Mouse (Mus musculus): ENCODE results near the gene Esrrg. TPM values are rescaled to one million over a fixed set of nuclear protein-coding genes. Genes with fewer than 3 reads are reported as not detected.

Gene Esrrg
- total and polyA plus RNA-seq, 3 experiments, result not detected

GRCm38 (mm10) chr1:187964829-187965760, 356.5 kb downstream of the Esrrg start:
- Histone ChIP-seq H3K27ac (ENCODE audit: insufficient read depth, low read depth) (no peak overlapping the region), H3K4me2 (ENCODE audit: insufficient read depth, low read depth, poor library complexity, severe bottlenecking) (no peak overlapping the region), H3K9ac (ENCODE audit: insufficient read depth, low read depth) (no peak overlapping the region), H3K79me2 (replicated peaks; ENCODE audit: control insufficient read depth, extremely low read depth, insufficient read depth, poor library complexity, severe bottlenecking) (no peaks in the 10 kb centered on the region), H3K4me3 (replicated peaks in 1 of 3; ENCODE audit: low read depth in 2 of 3, low read length in 2 of 3, poor library complexity in 1 of 3) (no peak overlapping the region), H3K4me1 (ENCODE audit: control insufficient read depth in 1 of 2, insufficient read depth in 2 of 2) (no peaks in the 10 kb centered on the region), H3K9me3 (replicated peaks; ENCODE audit: low read length) (peaks cover 70% of the 10 kb centered on the region), H3K36me3 (replicated peaks in 1 of 2; ENCODE audit: control insufficient read depth in 1 of 2, insufficient read depth in 1 of 2, low read length in 1 of 2) (no peaks in the 10 kb centered on the region), H3K27me3 (replicated peaks) (no peaks in the 10 kb centered on the region)
- TF ChIP-seq CHD1 (IDR thresholded peaks at IDR 0.05; ENCODE audit: low read depth, low read length), result no peak
- TF ChIP-seq UBTF (IDR thresholded peaks at IDR 0.05; ENCODE audit: low read depth, low read length), result no peak
- no peak for TF ChIP-seq MXI1 (IDR thresholded peaks at IDR 0.05; ENCODE audit: low read depth, low read length)
- no peak for TF ChIP-seq MYC (IDR thresholded peaks at IDR 0.05; ENCODE audit: low read depth, low read length)
- no peak for TF ChIP-seq USF1 (IDR thresholded peaks at IDR 0.05; ENCODE audit: low read depth, low read length)
- no peak for TF ChIP-seq GABPA (IDR thresholded peaks at IDR 0.05; ENCODE audit: insufficient replicate concordance, low read depth, low read length)
- no peak for TF ChIP-seq MEF2A (IDR thresholded peaks at IDR 0.05; ENCODE audit: borderline replicate concordance, low read depth, low read length)
- TF ChIP-seq ELF1 (IDR thresholded peaks at IDR 0.05; ENCODE audit: low read depth, low read length), result no peak
- no peak for TF ChIP-seq ZC3H11A (IDR thresholded peaks at IDR 0.05; ENCODE audit: low read depth, low read length)
- TF ChIP-seq EP300 (IDR thresholded peaks at IDR 0.05; ENCODE audit: low read length), result no peak
- no peak for TF ChIP-seq POLR2AphosphoS2 (IDR thresholded peaks at IDR 0.05; ENCODE audit: low read depth, low read length)
- TF ChIP-seq ZMIZ1 (IDR thresholded peaks at IDR 0.05; ENCODE audit: low read depth, low read length), result no peak
- TF ChIP-seq POLR2A (IDR thresholded peaks at IDR 0.05; ENCODE audit: low read depth, low read length), result no peak
- no peak for TF ChIP-seq CHD2 (IDR thresholded peaks at IDR 0.05; ENCODE audit: low read length)
- TF ChIP-seq RAD21 (IDR thresholded peaks at IDR 0.05; ENCODE audit: low read depth, low read length), result no peak
- TF ChIP-seq E2F4 (IDR thresholded peaks at IDR 0.05; ENCODE audit: insufficient replicate concordance, low read depth, low read length), result no peak
- TF ChIP-seq IRF4 (IDR thresholded peaks at IDR 0.05; ENCODE audit: low read depth, low read length), result no peak
- TF ChIP-seq HCFC1 (IDR thresholded peaks at IDR 0.05; ENCODE audit: low read depth, low read length), result no peak
- no peak for DNase-seq (ENCODE audit: extremely low read depth)
- dilution Hi-C loops (cut with MboI; ENCODE audit: extremely low pct_ligation_motif_present, extremely low pct_unique_long_range_greater_than_20kb, low sequenced_read_pairs) (no loop called here), in situ Hi-C loops (cut with MboI; ENCODE audit: low pct_ligation_motif_present, low pct_unique_long_range_greater_than_20kb, low sequenced_read_pairs) (no loop called here)

GRCm38 (mm10) chr1:187965921-187966320, 357.3 kb downstream of the Esrrg start:
- no peak for DNase-seq (ENCODE audit: extremely low read depth)
- Histone ChIP-seq H3K79me2 (replicated peaks; ENCODE audit: control insufficient read depth, extremely low read depth, insufficient read depth, poor library complexity, severe bottlenecking) (no peaks in the 10 kb centered on the region), H3K4me2 (ENCODE audit: insufficient read depth, low read depth, poor library complexity, severe bottlenecking) (no peak overlapping the region), H3K27ac (ENCODE audit: insufficient read depth, low read depth) (no peak overlapping the region), H3K4me3 (replicated peaks in 1 of 3; ENCODE audit: low read depth in 2 of 3, low read length in 2 of 3, poor library complexity in 1 of 3) (no peak overlapping the region), H3K36me3 (replicated peaks in 1 of 2; ENCODE audit: control insufficient read depth in 1 of 2, insufficient read depth in 1 of 2, low read length in 1 of 2) (no peaks in the 10 kb centered on the region), H3K9me3 (replicated peaks; ENCODE audit: low read length) (peaks cover 72% of the 10 kb centered on the region), H3K4me1 (ENCODE audit: control insufficient read depth in 1 of 2, insufficient read depth in 2 of 2) (no peaks in the 10 kb centered on the region), H3K9ac (ENCODE audit: insufficient read depth, low read depth) (no peak overlapping the region), H3K27me3 (replicated peaks) (no peaks in the 10 kb centered on the region)
- dilution Hi-C loops (cut with MboI; ENCODE audit: extremely low pct_ligation_motif_present, extremely low pct_unique_long_range_greater_than_20kb, low sequenced_read_pairs) (no loop called here), in situ Hi-C loops (cut with MboI; ENCODE audit: low pct_ligation_motif_present, low pct_unique_long_range_greater_than_20kb, low sequenced_read_pairs) (no loop called here)
- TF ChIP-seq USF1 (IDR thresholded peaks at IDR 0.05; ENCODE audit: low read depth, low read length) (no peak), ZNF384 (IDR thresholded peaks at IDR 0.05; ENCODE audit: low read depth, low read length) (no peak), E2F4 (IDR thresholded peaks at IDR 0.05; ENCODE audit: insufficient replicate concordance, low read depth, low read length) (no peak), TCF12 (IDR thresholded peaks at IDR 0.05; ENCODE audit: low read depth, low read length) (no peak), ETS1 (conservative IDR thresholded peaks at IDR 0.05; ENCODE audit: low read depth, low read length) (no peak)
